Mouse (Mus musculus): ENCODE measurements around the gene Tmem107. TPM values are rescaled to one million over a fixed set of nuclear protein-coding genes. Genes with fewer than 3 reads are reported as not detected.
A peak's percentile ranks its signal among the peaks of the same experiment; 100 is the strongest.

The Tmem107 gene
- polyA plus RNA-seq, 1 experiment from 2014 or later: 62.2 TPM

DNA sequence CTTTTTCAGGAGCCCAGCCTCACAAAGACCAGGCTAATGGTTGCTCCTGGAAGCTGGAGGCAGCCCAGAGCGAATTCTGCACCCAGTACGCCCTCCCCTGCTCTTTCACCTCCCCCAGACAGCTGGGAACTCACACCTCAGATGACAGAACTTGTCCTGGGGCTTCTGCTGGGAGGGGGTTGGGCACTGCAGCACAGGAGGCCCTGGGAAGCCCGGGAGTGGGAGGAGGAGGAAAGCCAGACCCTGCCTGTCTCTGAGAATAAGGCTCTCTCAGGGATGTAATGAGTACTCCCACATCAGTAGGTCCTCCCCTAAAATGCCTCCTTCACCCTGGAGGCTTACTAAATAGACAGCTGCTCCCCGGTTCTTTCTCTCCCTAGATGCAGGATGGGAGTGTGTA, 16.5 kb downstream of the Tmem107 start:
- 10% methylated on average over 4 of the region's 4 CpGs for WGBS
- peak overlapping the region; percentile 94 for H3K27ac ChIP-seq (ENCODE audit: low read depth, low read length)
- peak overlapping the region; percentile 12; the same call in 1 of the 2 replicates for H3K4me2 ChIP-seq (replicated peaks; ENCODE audit: low read depth, low read length)

DNA sequence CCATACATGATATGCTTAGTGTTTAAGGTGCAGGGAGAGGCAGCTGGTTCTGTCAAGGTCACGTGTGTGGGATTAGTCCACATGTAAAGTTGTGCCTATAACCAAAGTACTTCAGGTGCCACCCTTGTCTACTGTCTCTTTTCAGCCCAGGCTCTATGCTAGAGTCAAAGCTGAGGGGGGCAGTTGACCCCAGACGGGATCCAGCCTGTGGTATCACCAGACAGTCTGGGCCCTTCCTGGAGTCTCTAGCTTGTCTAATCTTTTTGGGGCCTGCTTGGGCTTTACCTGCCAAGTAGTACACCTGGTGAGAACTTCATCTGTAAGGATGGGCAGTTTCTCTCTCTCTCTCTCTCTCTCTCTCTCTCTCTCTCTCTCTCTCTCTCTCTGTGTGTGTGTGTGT, 17.0 kb downstream of the Tmem107 start:
- peaks cover 21% of the 10 kb centered on the region for H3K4me1 ChIP-seq (ENCODE audit: control insufficient read depth, insufficient read depth, low read length)
- peaks cover 29% of the 10 kb centered on the region for H3K36me3 ChIP-seq (ENCODE audit: control insufficient read depth, insufficient read depth, low read length)
- peak overlapping the region; percentile 94 for H3K27ac ChIP-seq (ENCODE audit: low read depth, low read length)
- no peaks in the 10 kb centered on the region for H3K9me3 ChIP-seq (ENCODE audit: control insufficient read depth, low read length)
- no peak overlapping the region for H3K4me2 ChIP-seq (replicated peaks; ENCODE audit: low read depth, low read length)
- WGBS: 66% methylated on average over 2 of the region's 2 CpGs
- H3K27me3 ChIP-seq (ENCODE audit: control insufficient read depth, insufficient read depth, low read length): no peaks in the 10 kb centered on the region
- H3K9ac ChIP-seq (ENCODE audit: low read depth, low read length): no peak overlapping the region
- H3K4me3 ChIP-seq (ENCODE audit: low read length): no peak overlapping the region
- ATAC-seq (ENCODE audit: low FRiP score, low TSS enrichment): no peak

More for the DNA sequence above, 16.5 kb downstream of the Tmem107 start:
- Histone ChIP-seq H3K36me3 (ENCODE audit: control insufficient read depth, insufficient read depth, low read length) (peaks cover 26% of the 10 kb centered on the region), H3K4me3 (ENCODE audit: low read length) (no peak overlapping the region), H3K9ac (ENCODE audit: low read depth, low read length) (no peak overlapping the region), H3K27me3 (ENCODE audit: control insufficient read depth, insufficient read depth, low read length) (no peaks in the 10 kb centered on the region), H3K9me3 (ENCODE audit: control insufficient read depth, low read length) (no peaks in the 10 kb centered on the region), H3K4me1 (ENCODE audit: control insufficient read depth, insufficient read depth, low read length) (peaks cover 21% of the 10 kb centered on the region)
- ATAC-seq (ENCODE audit: low FRiP score, low TSS enrichment): peak; percentile 44

DNA sequence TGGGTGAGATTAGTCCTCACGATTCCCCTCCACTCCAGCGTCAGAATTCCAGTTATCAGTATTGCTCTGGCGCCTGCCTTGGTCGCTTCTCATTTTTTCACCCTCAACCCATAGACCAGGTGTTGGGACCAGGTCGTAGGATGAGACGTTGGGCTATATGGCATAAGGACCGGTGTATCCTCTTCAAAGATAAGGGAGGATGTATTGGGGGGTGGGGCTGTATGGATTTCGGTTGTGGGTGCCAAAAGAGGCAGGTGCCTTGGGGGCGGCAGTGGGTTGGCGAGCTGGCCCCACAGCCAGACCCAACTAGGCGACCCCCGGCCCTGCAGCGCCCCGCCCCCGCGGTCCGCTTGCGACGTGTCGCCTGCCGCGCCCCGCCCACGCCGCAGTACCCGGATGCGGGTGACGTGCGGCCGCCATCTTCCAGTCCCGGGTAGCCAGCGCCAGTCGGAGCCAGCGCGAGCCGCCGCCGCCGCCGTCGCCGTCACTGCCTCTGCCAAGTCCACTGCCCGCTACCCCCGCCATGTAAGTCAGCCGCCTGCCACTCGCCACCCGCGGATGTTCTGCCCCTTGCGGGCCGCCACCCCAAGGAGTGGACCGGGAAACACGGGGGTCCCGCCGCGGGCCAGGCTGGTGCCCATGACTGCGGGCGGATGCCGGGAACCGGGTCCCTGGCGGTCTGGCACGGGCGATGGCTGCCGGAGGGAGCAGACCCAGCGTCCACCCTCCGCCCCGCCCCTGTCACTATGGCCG, 17.7 kb downstream of the Tmem107 start, which contains the start of gene Vamp2:
Gene Vamp2, plus strand, starts transcription at position 388 of the 753 bp plus-strand sequence.
- Histone ChIP-seq H3K27ac (ENCODE audit: low read depth, low read length) (peak within 1 kb of the TSS; percentile 94), H3K4me3 (ENCODE audit: low read length) (peak within 1 kb of the TSS; percentile 100), H3K9me3 (ENCODE audit: control insufficient read depth, low read length) (no peaks in the 10 kb centered on the region), H3K36me3 (ENCODE audit: control insufficient read depth, insufficient read depth, low read length) (peaks cover 33% of the 10 kb centered on the region), H3K4me2 (replicated peaks; ENCODE audit: low read depth, low read length) (peak within 1 kb of the TSS; percentile 95), H3K9ac (ENCODE audit: low read depth, low read length) (peak within 1 kb of the TSS; percentile 99), H3K27me3 (ENCODE audit: control insufficient read depth, insufficient read depth, low read length) (no peaks in the 10 kb centered on the region), H3K4me1 (ENCODE audit: control insufficient read depth, insufficient read depth, low read length) (peaks cover 21% of the 10 kb centered on the region)
- WGBS: 1% methylated on average over 58 of the region's 67 CpGs
- peak; percentile 62 for ATAC-seq (ENCODE audit: low FRiP score, low TSS enrichment)

DNA sequence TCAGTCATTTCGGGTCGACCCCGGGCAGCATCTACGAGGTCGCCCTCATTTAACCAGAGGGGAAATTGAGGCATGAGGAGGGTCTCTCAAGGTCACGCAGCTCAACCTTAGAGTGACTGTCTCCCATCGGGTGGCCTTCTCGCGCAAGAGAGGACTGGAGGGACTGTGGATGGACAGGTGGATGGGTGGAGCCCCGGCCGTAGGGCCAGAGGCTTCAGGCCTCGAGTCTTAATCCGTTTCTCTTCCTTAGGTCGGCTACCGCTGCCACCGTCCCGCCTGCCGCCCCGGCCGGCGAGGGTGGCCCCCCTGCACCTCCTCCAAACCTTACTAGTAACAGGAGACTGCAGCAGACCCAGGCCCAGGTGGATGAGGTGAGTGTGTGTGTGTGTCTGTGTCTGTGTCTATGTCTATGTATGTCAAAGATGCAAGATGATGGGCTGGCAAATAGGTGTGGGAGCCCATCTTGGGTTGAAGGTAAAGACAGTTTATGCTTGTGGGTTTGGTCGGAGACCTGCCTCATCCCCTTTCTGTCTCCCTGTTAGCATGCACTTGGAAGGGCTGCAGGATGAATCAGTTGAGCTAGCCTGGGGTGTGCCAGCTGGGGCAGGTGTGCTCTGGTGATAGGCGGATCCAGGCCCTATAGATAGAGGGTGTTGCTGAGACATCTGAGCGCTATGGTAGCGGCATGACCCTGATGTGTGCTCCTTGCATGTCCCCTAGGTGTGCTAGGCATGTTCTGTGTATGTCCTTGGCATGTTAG, 18.4 kb downstream of the Tmem107 start:
- 18% methylated on average over 14 of the region's 25 CpGs for WGBS
- H3K4me2 ChIP-seq (replicated peaks; ENCODE audit: low read depth, low read length): peak overlapping the region; percentile 95
- peak; percentile 28 for ATAC-seq (ENCODE audit: low FRiP score, low TSS enrichment)

DNA sequence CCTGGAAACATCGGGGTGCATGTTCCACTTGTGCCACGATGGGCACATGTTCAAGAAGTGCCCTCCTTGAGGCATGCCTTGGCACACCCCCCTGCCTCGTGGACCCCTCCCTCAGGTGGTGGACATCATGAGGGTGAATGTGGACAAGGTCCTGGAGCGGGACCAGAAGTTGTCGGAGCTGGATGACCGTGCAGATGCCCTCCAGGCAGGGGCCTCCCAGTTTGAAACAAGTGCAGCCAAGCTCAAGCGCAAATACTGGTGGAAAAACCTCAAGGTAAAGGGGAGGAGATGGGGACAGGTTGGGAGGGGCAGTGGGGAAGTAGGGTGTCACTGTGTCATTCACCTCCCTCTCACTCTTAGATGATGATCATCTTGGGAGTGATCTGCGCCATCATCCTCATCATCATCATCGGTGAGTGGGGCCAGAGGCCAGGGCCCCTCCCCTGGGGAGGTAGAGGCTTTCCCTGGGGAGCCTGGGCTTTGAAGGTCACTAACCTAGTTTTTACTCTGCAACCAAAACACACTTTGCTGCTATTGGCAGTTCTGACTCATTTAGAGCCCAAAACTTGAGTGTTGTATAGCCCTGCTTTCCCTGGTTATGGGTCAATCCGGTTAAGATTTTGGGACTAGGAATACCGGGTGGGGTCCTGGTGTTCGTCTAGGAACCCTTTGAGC, 19.1 kb downstream of the Tmem107 start:
- Histone ChIP-seq H3K4me1 (ENCODE audit: control insufficient read depth, insufficient read depth, low read length) (peaks cover 24% of the 10 kb centered on the region), H3K27me3 (ENCODE audit: control insufficient read depth, insufficient read depth, low read length) (no peaks in the 10 kb centered on the region), H3K4me2 (replicated peaks; ENCODE audit: low read depth, low read length) (peak overlapping the region; percentile 95), H3K9me3 (ENCODE audit: control insufficient read depth, low read length) (no peaks in the 10 kb centered on the region), H3K27ac (ENCODE audit: low read depth, low read length) (0 out of 2 replicates have a peak overlapping the region, but pooled peaks have one; percentile 94), H3K4me3 (ENCODE audit: low read length) (peak overlapping the region; percentile 100), H3K9ac (ENCODE audit: low read depth, low read length) (peak overlapping the region; percentile 99), H3K36me3 (ENCODE audit: control insufficient read depth, insufficient read depth, low read length) (peaks cover 33% of the 10 kb centered on the region)
- 81% methylated on average over 12 of the region's 12 CpGs for WGBS
- ATAC-seq (ENCODE audit: low FRiP score, low TSS enrichment): no peak

More for the DNA sequence above, 18.4 kb downstream of the Tmem107 start:
- no peaks in the 10 kb centered on the region for H3K27me3 ChIP-seq (ENCODE audit: control insufficient read depth, insufficient read depth, low read length)
- no peaks in the 10 kb centered on the region for H3K9me3 ChIP-seq (ENCODE audit: control insufficient read depth, low read length)
- H3K4me1 ChIP-seq (ENCODE audit: control insufficient read depth, insufficient read depth, low read length): peaks cover 21% of the 10 kb centered on the region
- H3K36me3 ChIP-seq (ENCODE audit: control insufficient read depth, insufficient read depth, low read length): peaks cover 33% of the 10 kb centered on the region
- H3K4me3 ChIP-seq (ENCODE audit: low read length): peak overlapping the region; percentile 100
- peak overlapping the region; percentile 99 for H3K9ac ChIP-seq (ENCODE audit: low read depth, low read length)
- peak overlapping the region; percentile 94 for H3K27ac ChIP-seq (ENCODE audit: low read depth, low read length)

DNA sequence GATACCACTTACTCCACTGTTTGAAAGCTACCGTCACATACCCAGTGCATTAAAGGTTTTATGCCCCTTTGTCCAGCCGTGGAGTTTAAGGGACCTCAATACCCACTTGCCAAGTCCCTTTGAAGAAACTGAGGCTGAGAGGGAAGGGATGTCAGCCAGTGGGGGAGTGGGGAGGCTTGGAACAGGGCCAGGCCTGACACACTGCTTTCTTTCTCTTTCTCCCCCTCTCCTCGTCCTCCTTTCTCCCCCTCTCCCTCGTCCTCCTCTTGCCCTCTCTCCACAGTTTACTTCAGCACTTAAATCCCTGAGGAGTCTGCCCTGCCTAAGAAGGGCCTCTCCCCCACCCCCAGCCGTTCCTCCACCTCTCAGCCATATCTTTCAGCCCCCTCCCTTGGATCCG, 19.8 kb downstream of the Tmem107 start:
- Histone ChIP-seq H3K36me3 (ENCODE audit: control insufficient read depth, insufficient read depth, low read length) (peaks cover 33% of the 10 kb centered on the region), H3K9ac (ENCODE audit: low read depth, low read length) (peak overlapping the region; percentile 99; the same call in 1 of the 2 replicates), H3K4me2 (replicated peaks; ENCODE audit: low read depth, low read length) (peak overlapping the region; percentile 95; the same call in 1 of the 2 replicates), H3K27ac (ENCODE audit: low read depth, low read length) (no peak overlapping the region), H3K4me1 (ENCODE audit: control insufficient read depth, insufficient read depth, low read length) (peaks cover 24% of the 10 kb centered on the region), H3K4me3 (ENCODE audit: low read length) (no peak overlapping the region), H3K9me3 (ENCODE audit: control insufficient read depth, low read length) (no peaks in the 10 kb centered on the region), H3K27me3 (ENCODE audit: control insufficient read depth, insufficient read depth, low read length) (no peaks in the 10 kb centered on the region)
- ATAC-seq (ENCODE audit: low FRiP score, low TSS enrichment): no peak
- WGBS: 64% methylated on average over 4 of the region's 6 CpGs

DNA sequence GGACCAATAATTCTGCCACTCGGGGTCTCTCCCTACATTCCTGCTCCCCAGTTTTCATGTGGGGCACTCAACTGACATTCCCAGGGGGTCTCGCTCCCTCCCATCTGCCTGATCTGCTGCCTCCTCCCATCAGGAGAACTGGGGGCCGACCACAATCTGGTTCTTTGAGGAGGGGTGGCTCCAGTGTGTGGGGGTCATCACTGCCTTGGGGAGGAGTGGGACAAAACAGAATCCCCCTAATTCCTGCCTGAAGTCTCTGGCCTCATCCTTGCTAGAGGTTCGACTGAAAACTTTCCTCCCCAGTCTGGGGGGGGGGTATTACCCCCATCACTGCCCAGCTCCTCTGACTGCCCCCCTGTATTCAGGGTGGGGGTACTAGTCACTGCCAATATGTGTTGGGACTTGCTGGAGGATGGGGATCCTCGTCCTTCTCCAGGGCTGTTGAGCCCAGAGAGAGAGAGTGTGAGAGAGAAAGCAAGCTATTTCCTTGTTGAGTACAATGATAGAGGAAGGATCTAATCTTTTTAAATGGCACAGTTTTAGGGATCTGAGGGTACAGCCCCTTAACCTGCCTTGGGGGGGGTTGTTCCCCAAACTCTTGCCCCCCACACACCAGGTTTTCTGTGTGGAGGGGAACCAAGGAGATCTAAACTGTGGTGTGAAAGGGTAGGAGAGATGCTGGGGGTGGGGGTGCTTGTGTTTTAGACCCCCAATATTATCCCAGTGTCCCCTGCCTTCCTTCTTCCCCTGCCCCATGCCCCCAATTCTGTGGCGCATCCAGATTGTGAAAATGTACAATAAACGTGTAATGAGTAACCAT, 21.2 kb downstream of the Tmem107 start:
- Histone ChIP-seq H3K4me3 (ENCODE audit: low read length) (no peak overlapping the region), H3K27ac (ENCODE audit: low read depth, low read length) (no peak overlapping the region), H3K4me1 (ENCODE audit: control insufficient read depth, insufficient read depth, low read length) (peaks cover 32% of the 10 kb centered on the region), H3K27me3 (ENCODE audit: control insufficient read depth, insufficient read depth, low read length) (no peaks in the 10 kb centered on the region), H3K36me3 (ENCODE audit: control insufficient read depth, insufficient read depth, low read length) (peaks cover 33% of the 10 kb centered on the region), H3K9ac (ENCODE audit: low read depth, low read length) (no peak overlapping the region), H3K9me3 (ENCODE audit: control insufficient read depth, low read length) (no peaks in the 10 kb centered on the region), H3K4me2 (replicated peaks; ENCODE audit: low read depth, low read length) (no peak overlapping the region)
- WGBS: 66% methylated on average over 7 of the region's 7 CpGs
- no peak for ATAC-seq (ENCODE audit: low FRiP score, low TSS enrichment)

DNA sequence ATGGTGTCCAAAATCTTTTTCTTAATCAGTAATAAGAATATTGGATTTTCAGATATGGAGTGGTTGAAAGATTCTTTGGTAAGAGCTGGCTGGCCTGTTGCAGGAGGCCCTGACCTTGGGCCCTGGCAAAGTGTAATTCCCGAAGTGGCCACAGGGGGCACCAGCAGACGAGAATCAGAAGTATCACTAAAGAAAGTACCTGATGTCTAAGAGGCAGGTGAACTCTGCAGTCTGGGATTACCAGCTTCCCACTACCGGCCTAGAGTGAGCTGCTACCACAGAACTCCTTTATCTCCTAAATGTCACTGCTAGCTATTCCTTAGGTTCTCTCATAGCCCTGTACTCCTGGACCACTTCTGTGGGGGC, 21.8 kb downstream of the Tmem107 start:
- no peak overlapping the region for H3K9ac ChIP-seq (ENCODE audit: low read depth, low read length)
- H3K27me3 ChIP-seq (ENCODE audit: control insufficient read depth, insufficient read depth, low read length): no peaks in the 10 kb centered on the region
- no peak overlapping the region for H3K27ac ChIP-seq (ENCODE audit: low read depth, low read length)
- no peaks in the 10 kb centered on the region for H3K9me3 ChIP-seq (ENCODE audit: control insufficient read depth, low read length)
- peaks cover 33% of the 10 kb centered on the region for H3K36me3 ChIP-seq (ENCODE audit: control insufficient read depth, insufficient read depth, low read length)
- no peak overlapping the region for H3K4me3 ChIP-seq (ENCODE audit: low read length)
- H3K4me1 ChIP-seq (ENCODE audit: control insufficient read depth, insufficient read depth, low read length): peaks cover 38% of the 10 kb centered on the region
- 1% methylated on average over 3 of the region's 3 CpGs for WGBS
- H3K4me2 ChIP-seq (replicated peaks; ENCODE audit: low read depth, low read length): no peak overlapping the region
- no peak for ATAC-seq (ENCODE audit: low FRiP score, low TSS enrichment)
